Mouse (Mus musculus): ENCODE data around the gene Gm19345. TPM values are rescaled to one million over a fixed set of nuclear protein-coding genes. Genes with fewer than 3 reads are reported as not detected.

Gm19345 gene
- total RNA-seq (2021): 1 to 10 TPM; 5.1 to 5.4 TPM
- long read RNA-seq, partial matches to known transcripts: 0 of 6 reads
- long read RNA-seq, other reads (novel, unspliced or antisense): 2 of 6 reads

DNA sequence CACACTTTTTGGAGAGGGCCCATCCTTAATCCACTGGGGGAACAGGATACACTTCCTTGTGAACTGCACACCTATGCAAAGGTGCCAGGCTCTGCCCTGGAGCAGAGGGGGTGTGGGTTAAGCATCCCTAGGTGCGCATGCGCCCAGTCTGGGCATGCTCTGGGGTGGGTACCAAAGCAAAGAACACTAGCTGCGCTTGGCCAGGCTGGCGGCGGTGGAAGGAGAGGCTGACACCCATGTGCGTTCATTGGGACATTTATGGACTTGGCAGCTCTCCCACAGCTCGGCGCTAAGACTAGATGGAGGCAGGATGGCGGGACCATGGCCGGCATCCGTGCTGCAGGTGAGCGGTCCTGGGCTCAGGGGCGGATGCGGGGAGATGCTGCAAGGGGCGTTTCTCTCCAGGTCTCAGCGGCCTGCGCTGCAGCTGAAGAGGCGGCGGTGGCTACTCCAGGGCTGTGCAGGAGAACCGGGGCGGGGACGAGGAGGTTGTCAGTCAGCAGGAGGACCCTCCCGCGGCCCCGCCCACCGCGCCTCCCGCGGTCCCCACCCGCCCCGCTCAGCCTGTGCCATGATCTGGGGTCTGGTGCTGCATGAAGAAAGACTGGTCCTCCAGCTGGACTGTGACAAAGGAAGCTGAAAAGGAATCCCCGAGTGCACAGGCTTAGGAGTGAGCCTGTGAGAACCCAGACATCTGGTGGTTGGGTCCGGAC, at the start of gene Gm19345:
Gene Gm19345 (plus strand): TSS at position 146 of the 713 bp plus-strand sequence.
- DNase-seq (ENCODE audit: low spot score in 2 of 2): peak; percentile 29 to 54

DNA sequence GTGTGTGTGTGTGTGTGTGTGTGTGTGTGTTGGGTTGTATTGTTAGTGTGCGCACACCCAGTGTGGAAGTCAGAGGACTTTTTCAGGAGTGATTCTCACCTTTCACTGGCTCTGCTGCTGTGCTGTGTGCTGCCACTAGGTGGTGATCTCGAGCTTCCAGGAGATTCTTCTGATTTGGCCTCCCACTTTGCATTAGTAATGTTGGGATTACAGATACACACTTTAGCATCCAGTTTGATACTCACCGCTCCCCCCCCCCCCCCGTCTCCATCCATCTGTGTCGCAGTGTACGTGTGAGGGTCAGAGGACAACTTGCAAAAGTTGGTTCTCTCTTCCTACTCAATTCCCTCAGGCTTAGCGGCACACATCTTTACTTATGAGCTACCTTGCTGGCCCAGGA, 48.8 kb upstream of the Gm19345 start:
- peak; percentile 83 for DNase-seq (ENCODE audit: low spot score in 2 of 2)

DNA sequence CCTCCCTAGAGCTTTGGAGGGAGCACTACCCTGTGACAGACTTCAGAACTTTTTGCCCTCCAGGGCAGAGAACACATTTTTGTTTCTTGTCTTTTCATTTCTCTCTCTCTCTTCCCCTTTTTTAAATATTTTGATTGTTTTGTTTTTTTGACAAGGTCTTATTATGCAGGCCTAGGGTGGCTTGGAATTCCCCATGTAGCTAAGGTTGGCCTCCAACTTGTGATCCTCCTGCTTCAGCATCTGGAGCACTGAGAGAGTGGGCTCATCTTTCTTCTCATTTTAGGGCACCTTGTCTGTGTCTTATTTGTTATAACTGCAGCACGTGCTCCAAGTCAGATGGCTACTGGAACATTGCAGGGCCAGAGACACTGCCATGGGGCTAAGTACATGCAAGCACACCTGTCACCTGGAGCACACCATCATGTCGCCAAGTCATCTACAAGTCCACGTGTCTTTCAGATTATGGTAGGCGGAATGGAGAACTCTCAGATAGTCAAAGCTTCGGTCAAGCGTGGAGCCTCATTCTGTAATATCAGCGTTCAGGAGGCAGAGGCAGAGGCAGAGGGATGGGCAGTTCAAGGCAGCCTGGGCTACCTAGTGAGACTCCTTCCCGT, 45.3 kb upstream of the Gm19345 start:
- DNase-seq (ENCODE audit: low spot score in 2 of 2): no peak

GRCm38 (mm10) chr7:19809369-19809768, 42.4 kb upstream of the Gm19345 start:
- peak in 1 of 2 experiments; percentile 29 for DNase-seq (ENCODE audit: low spot score in 2 of 2)

GRCm38 (mm10) chr7:19811114-19811513, 40.7 kb upstream of the Gm19345 start:
- peak; percentile 28 to 42 for DNase-seq (ENCODE audit: low spot score in 2 of 2)

GRCm38 (mm10) chr7:19813161-19813560, 38.6 kb upstream of the Gm19345 start:
- DNase-seq (ENCODE audit: low spot score in 2 of 2): no peak

DNA sequence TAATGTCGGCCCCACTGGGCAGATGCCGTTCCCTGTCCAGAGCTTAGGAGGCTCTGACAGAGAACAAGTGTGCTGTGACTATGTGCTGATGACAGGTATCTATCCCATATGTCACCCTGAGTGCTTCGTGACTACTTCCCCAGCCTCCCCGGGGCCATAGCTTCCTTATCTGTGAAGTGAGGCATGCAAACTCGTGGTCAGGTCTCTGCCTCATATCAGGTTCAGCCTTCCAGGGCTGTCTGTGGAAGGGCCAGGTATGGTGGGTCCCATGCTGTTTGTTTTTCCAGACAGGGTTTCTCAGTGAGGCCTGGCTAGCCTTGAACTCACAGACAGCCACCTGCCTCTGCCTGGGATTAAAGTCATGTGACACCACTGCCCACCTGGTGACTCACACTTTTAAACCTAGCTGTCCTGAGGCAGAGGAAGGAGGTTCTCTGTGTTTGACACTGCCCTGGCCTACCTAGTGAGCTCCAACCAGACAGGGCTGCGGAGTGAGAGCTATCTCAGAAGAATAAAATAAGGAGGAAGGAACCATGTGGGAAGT, 38.2 kb upstream of the Gm19345 start:
- DNase-seq (ENCODE audit: low spot score in 2 of 2): no peak

DNA sequence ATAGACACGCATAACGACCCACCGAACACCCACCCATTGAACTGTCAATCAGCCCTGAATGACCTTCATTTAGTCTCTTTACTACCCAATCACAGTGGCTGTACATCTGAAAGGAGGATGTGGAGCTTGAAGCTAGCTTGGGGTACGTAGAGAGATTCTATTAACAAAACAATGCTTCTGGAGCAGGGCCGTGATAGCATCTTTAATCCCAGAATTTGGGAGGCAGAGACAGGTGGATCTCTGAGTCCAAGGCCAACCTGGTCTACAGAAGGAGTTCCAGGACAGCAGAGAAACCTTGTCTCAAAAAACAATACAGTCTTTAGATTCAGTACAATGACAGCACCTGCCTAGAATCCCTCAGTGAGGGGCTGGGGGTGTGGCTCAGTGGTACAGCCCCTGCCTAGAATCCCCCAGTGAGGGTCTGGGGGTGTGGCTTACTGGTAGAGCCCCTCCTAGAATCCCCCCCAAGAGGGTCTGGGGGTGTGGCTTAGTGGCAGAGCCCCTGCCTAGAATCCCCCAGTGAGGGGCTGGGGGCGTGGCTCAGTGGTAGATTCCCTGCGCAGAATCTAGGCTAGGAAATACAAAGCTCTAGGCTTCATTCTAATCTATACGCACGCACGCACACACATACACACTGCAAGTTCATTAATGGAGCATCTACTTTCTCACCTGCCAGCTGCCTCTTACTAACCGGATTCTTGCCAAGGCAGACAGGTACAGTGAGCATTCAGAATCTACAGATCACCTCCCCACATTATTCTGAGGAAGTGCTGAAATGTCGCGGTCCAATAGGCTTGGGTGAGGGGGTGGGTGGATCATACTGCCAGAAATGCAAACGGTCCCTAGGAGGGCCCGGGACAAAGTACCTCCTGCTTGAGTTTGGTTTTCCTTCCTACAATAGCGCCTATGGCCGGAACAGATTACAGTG, 36.2 kb upstream of the Gm19345 start:
- DNase-seq (ENCODE audit: low spot score in 2 of 2): no peak

DNA sequence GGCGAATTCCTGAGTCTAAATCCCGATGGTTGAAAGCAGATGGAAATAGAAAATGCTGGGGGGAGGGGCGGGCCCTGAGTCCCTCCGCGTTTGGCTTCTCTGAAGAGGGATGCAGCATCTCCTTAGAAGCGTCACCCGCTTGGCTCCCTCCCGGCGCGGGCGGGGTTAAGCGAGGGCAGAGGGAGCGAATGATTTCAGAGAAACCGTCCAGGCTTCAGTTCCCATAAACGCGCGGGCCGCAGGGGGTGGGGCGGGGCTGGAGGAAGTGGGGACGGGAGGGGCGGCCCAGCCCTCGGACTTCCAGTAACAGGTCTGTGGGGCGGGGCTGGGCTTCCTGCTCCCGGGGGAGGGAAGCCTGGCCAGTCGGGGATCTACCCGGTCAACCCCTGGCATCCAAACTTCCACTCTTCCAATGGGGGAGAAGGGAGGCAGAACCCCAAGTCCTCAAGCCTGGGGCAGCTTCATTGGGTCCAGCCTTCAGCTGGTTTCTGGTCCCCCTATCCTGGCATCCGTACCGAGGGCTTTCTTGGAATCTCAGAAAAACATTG, 35.5 kb upstream of the Gm19345 start:
- DNase-seq (ENCODE audit: low spot score in 2 of 2): peak; percentile 43 to 61

- DNase-seq (ENCODE audit: low spot score in 2 of 2): no peak
These were observed 34.3 kb upstream of the Gm19345 start for GRCm38 (mm10) chr7:19817382-19818105.

- DNase-seq (ENCODE audit: low spot score in 2 of 2): no peak
These were observed 33.4 kb upstream of the Gm19345 start for GRCm38 (mm10) chr7:19818440-19818839.

DNA sequence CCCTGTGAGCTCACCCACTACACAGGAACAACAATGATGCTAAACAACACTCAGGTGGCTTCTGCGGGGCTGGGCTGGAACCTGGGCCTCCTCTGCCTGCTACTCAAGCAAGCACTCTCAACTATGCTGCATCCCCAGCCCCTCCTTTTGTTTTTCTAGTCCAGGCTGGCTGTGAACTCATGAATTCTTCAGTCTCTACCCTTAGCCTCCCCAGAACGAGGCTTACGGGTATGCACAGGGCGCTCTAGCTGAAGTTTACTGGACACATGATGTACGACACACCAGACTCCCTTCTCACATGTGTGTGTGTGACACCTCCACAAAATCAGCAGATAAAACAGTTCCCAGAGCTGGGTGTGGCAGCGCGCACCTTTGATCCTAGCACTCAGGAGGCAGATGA, 32.9 kb upstream of the Gm19345 start:
- no peak for DNase-seq (ENCODE audit: low spot score in 2 of 2)

DNA sequence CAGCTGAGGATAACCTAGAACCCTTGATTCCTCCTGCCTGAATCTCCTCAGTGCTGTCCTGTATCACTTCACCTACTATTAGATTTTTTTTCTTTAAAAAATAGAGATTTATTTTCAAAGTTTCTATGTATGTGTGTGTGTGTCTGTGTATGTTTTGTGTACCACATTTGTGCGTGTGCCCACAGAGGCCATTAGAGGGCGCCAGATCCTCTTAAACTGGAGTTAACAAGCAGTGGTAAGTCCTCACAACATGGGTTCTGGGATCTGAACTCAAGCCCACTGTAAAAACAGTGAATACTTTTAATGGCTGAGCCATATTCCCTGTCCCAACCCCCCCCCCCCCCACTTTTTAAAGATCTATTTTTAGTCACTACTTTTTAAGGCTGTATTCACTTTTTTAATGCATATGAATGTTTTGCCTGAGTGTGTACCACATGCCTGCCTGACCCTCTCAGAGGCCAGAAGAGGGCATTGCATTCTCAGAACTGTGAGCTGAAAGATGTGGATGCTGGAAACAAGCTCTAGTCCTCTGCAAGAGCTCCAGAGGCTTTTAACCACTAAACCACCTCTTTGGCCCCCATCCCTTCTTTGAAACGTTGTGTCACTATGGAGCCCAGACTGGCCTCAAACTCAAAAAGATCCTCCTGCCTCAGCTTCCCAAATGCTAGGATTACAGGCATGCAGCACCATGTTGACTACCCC, 31.3 kb upstream of the Gm19345 start:
- no peak for DNase-seq (ENCODE audit: low spot score in 2 of 2)

DNA sequence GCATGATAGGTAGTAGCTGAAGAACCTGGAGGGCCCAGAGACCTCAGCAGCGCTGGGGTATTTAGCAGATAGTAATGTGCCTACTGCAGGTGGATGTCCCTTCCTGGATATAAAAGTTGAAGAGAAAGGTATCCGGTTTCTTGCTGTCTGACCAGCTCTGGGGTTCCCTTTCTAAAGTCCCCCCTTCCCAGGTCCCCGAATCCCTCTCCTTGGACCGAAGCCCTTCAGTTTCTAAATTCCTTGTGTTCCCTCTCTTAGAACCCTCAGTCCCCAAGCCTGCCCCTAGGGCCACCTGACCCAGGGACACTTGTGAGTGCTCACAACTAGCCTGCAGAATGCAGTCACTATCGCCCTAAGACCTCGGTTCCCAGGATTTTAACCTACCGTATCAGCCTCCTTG, 30.2 kb upstream of the Gm19345 start:
- DNase-seq (ENCODE audit: low spot score in 2 of 2): no peak

GRCm38 (mm10) chr7:19822193-19822592, 29.6 kb upstream of the Gm19345 start:
- DNase-seq (ENCODE audit: low spot score in 2 of 2): no peak

DNA sequence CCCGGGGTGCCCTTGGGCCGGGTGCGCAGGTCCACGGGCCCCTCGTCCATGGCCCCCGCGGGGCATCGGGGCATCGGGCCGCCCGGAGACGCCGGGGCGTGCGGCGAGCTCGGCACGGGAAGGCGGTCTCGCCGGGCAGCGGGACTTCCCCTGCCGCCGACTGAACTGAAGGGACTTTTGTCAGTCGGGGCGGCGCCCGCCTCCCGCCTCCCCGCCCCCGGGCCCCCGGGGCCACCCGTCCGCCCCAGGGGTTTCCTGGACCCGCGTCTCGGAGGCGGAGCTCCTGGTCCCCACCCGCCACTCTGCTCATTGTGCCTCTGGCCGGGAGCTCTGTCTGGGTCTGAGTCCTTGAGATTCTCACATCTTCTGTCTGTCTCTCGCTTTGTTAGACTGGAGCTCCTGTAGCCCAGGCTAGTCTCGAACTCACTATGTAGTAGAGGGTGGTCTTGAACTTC, 29.2 kb upstream of the Gm19345 start, which contains the start of gene Bcl3:
Gene Bcl3 (minus strand): TSS at position 167 of the 455 bp plus-strand sequence.
- no peak for DNase-seq (ENCODE audit: low spot score in 2 of 2)

DNA sequence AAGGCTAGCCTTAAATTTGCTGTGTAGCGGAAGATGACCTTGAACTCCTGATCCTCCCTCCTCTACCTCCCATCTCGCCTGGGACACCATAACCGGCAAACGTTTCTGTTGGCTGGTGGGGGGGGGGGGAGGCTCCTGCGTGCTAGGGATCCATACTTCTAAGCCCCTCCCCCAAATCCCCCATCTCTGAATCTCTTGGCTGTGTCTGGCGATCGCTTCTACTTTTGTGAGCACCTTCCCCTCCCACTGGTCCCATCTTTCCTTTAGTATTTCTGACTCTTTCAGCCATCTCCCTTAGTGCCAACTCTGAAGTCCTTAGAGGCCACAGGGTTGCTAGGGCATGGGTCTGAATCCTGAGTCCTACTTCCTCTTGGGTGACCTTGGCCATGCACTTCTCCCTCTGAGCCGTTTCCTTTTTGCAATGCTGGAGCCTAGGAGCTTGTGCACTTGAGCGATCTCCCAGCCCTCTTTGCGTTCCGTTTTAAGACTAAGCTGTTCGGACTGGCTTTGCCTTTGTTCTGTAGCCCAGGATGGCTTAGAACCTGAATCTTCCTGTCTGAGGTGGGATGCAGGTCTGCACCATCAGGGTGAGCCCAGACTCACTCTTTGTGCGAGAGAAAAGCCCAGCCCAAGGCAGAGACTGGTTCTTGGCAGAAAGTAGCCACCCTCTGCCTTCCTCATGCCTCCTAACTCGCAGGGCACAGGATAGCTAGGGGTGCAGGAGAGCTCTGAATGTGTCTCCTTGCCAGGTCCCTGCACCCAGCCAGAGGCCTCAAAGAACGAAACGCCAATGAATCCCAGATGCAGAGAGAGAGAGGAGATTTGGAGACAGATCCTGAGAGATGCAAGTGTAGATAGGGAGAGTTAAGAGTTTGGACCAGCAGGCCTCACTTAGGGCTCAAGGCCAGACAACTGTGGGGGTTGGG, 28.3 kb upstream of the Gm19345 start:
- DNase-seq (ENCODE audit: low spot score in 2 of 2): no peak

- peak in 1 of 2 experiments; percentile 36 for DNase-seq (ENCODE audit: low spot score in 2 of 2)
These were observed 27.4 kb upstream of the Gm19345 start for GRCm38 (mm10) chr7:19824182-19824973.

Data from layer of hippocampus, postnatal 10 days (tissue).